Mouse (Mus musculus) cerebellum, adult 2 months (tissue): Measurements from ENCODE around the gene Pparg. TPM values are rescaled to one million over a fixed set of nuclear protein-coding genes. Genes with fewer than 3 reads are reported as not detected.

Experiments used
- DNase-seq, 2 experiments: peaks; one replicate each; pipeline ENCODE4 v3.0.0; 2021
- H3K27ac ChIP-seq: fragments of 200-500 bp; 2 replicates; pipeline ENCODE4 v1.5.1; 2012; ENCODE audit warnings: low read length, control low read depth, inconsistent platforms; ENCODE audit not compliant: insufficient read depth
- H3K27me3 ChIP-seq: fragments of 200-500 bp; 2 replicates; pipeline ENCODE4 v1.6.1; 2012; ENCODE audit warnings: inconsistent platforms, mild to moderate bottlenecking, low read length, moderate library complexity; ENCODE audit not compliant: control insufficient read depth, insufficient read depth
- H3K4me1 ChIP-seq: fragments of 200-500 bp; 2 replicates; pipeline ENCODE4 v1.6.1; 2011; ENCODE audit warnings: low read length; ENCODE audit not compliant: control insufficient read depth, insufficient read depth
- H3K4me3 ChIP-seq: fragments of 200-500 bp; replicated peaks from 2 replicates; pipeline ENCODE3; 2011; ENCODE audit warnings: mild to moderate bottlenecking, low read depth, low read length, control low read depth; ENCODE audit not compliant: insufficient read depth
- CTCF ChIP-seq: fragments of 200-500 bp; IDR thresholded peaks from 2 replicates; pipeline ENCODE4 v1.5.1; 2011; ENCODE audit warnings: low read depth, mild to moderate bottlenecking, control low read depth, low read length, moderate library complexity, borderline replicate concordance; ENCODE audit not compliant: insufficient read depth
- POLR2A ChIP-seq: fragments of 200-500 bp; IDR thresholded peaks from 2 replicates; pipeline ENCODE4 v1.6.1; 2011; ENCODE audit warnings: low read length, control low read depth, borderline replicate concordance; ENCODE audit not compliant: insufficient read depth
- WGBS: fragments of 180-500 bp; shearing (Covaris S2); methylation state at CpG from one replicate; pipeline ENCODE4 v1.1.7; 2018; 5-methylcytosine and 5-hydroxymethylcytosine counted together
- polyA plus RNA-seq: library from polyadenylated mRNA; depleted of rRNA; stranded (reverse); fragments of >200 nt; gene quantifications from 2 replicates; pipeline ENCODE4 v1.2.3, GENCODE M21; 2012; rRNA removed

Pparg gene
- polyA plus RNA-seq, result 2.1 and 2.5 TPM in 2 replicates

- no peak within 1 kb of the TSS for H3K27ac ChIP-seq
- no peak for TF ChIP-seq POLR2A
- peak; percentile 54; the same call in 1 of the 2 replicates for TF ChIP-seq CTCF
- no peaks in the 10 kb centered on the region for H3K4me1 ChIP-seq
- peak within 1 kb of the TSS; percentile 59 for H3K4me3 ChIP-seq
- DNase-seq, result peak; percentile 45 to 64
- WGBS, result under 1% methylated on average over 75 of the region's 76 CpGs
- H3K27me3 ChIP-seq, result no peaks in the 10 kb centered on the region; the same call in 1 of the 2 replicates
These were observed at the start of gene Pparg for GRCm38 (mm10) chr6:115360776-115361605. Gene Pparg (plus strand): TSS chr6:115360951.

- 4% methylated on average over 12 of the region's 12 CpGs for WGBS
These were observed 48.0 kb upstream of the Pparg start for GRCm38 (mm10) chr6:115312780-115313179.

GRCm38 (mm10) chr6:115313235-115313738, 47.5 kb upstream of the Pparg start:
- Histone ChIP-seq H3K27me3 (no peaks in the 10 kb centered on the region), H3K4me1 (no peaks in the 10 kb centered on the region), H3K27ac (peak overlapping the region; percentile 32), H3K4me3 (no peak overlapping the region)
- WGBS, result 4% methylated on average over 9 of the region's 9 CpGs
- peak; percentile 77 to 87 for DNase-seq
- TF ChIP-seq CTCF (no peak), POLR2A (peak; percentile 16; the same call in 1 of the 2 replicates)

More at GRCm38 (mm10) chr6:115312780-115313179, 48.0 kb upstream of the Pparg start:
- no peak for TF ChIP-seq CTCF
- peak; percentile 87; the same call in 1 of the 2 replicates for TF ChIP-seq POLR2A
- H3K4me3 ChIP-seq, result peak overlapping the region; percentile 90
- H3K4me1 ChIP-seq, result no peaks in the 10 kb centered on the region
- DNase-seq, result peak; percentile 49 to 57
- H3K27me3 ChIP-seq, result no peaks in the 10 kb centered on the region
- H3K27ac ChIP-seq, result peak overlapping the region; percentile 53

GRCm38 (mm10) chr6:115313910-115314309, 46.8 kb upstream of the Pparg start:
- 63% methylated on average over 7 of the region's 7 CpGs for WGBS
- no peak for TF ChIP-seq POLR2A
- no peak for TF ChIP-seq CTCF
- H3K27me3 ChIP-seq, result no peaks in the 10 kb centered on the region
- DNase-seq, result peak; percentile 12 to 23
- no peaks in the 10 kb centered on the region for H3K4me1 ChIP-seq
- H3K27ac ChIP-seq, result no peak overlapping the region
- no peak overlapping the region for H3K4me3 ChIP-seq

- Histone ChIP-seq H3K4me1 (no peaks in the 10 kb centered on the region), H3K27me3 (no peaks in the 10 kb centered on the region), H3K4me3 (no peak overlapping the region), H3K27ac (no peak overlapping the region)
- TF ChIP-seq POLR2A, result no peak
- TF ChIP-seq CTCF, result no peak
- WGBS, result 94% methylated on average over 4 of the region's 4 CpGs
- no peak for DNase-seq
These were observed 45.0 kb upstream of the Pparg start for GRCm38 (mm10) chr6:115315770-115316169.

- DNase-seq, result no peak
- H3K4me3 ChIP-seq, result no peak overlapping the region
- H3K27me3 ChIP-seq, result no peaks in the 10 kb centered on the region
- H3K4me1 ChIP-seq, result no peaks in the 10 kb centered on the region
- 72% methylated on average over 11 of the region's 11 CpGs for WGBS
- no peak for TF ChIP-seq POLR2A
- no peak overlapping the region for H3K27ac ChIP-seq
These were observed 43.9 kb upstream of the Pparg start for GRCm38 (mm10) chr6:115316811-115317221.

GRCm38 (mm10) chr6:115318811-115319210, 41.9 kb upstream of the Pparg start:
- 92% methylated on average over 6 of the region's 6 CpGs for WGBS

GRCm38 (mm10) chr6:115319686-115320085, 41.1 kb upstream of the Pparg start:
- no peak for TF ChIP-seq POLR2A
- TF ChIP-seq CTCF, result no peak
- H3K27me3 ChIP-seq, result no peaks in the 10 kb centered on the region
- 91% methylated on average over 4 of the region's 4 CpGs for WGBS
- no peak for DNase-seq
- no peak overlapping the region for H3K27ac ChIP-seq
- no peaks in the 10 kb centered on the region for H3K4me1 ChIP-seq
- H3K4me3 ChIP-seq, result no peak overlapping the region

More at GRCm38 (mm10) chr6:115318811-115319210, 41.9 kb upstream of the Pparg start:
- Histone ChIP-seq H3K4me3 (no peak overlapping the region), H3K27ac (no peak overlapping the region), H3K27me3 (no peaks in the 10 kb centered on the region), H3K4me1 (no peaks in the 10 kb centered on the region)
- TF ChIP-seq CTCF, result no peak
- TF ChIP-seq POLR2A, result no peak
- DNase-seq, result no peak
